Mouse (Mus musculus) small intestine, adult 2 months (tissue): ENCODE measurements around the gene Parpbp.

ENCODE experiments used
- CTCF ChIP-seq: fragments of 200-500 bp; IDR thresholded peaks from 2 replicates; pipeline ENCODE4 v1.5.1; 2012; ENCODE audit warnings: low read depth, mild to moderate bottlenecking, control low read depth, inconsistent platforms, low read length, moderate library complexity, mixed read lengths; ENCODE audit not compliant: insufficient replicate concordance, insufficient read length; ENCODE audit errors: extremely low read depth
- POLR2A ChIP-seq: fragments of 200-500 bp; IDR thresholded peaks from 2 replicates; pipeline ENCODE4 v1.6.1; 2012; ENCODE audit warnings: low read depth, mild to moderate bottlenecking, control low read depth, inconsistent platforms, low read length, moderate library complexity

DNA sequence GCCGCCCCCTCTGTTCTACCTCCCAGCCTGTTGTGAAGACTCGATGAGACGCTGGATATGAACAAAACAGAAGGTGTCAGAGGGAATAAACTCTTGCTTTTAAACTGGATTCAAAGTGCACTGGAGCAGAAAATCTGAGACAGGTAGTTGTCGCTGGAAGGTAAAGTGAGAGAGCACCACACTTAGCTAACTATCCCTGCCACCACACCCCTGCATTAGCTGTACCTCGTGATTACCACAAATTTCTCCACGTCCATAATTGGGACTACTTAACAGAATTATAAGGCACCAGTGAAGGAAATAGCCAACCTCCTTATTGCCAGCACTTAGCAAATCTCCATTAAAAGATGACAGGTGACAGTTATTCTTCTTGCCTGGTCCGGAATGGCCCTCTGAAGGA, 554 bp downstream of the Parpbp start:
- TF ChIP-seq CTCF (no peak), POLR2A (no peak)
